Mouse (Mus musculus) intestine, embryonic 14.5 days (tissue): Measurements from ENCODE around the gene Aldh2. TPM values are rescaled to one million over a fixed set of nuclear protein-coding genes. Genes with fewer than 3 reads are reported as not detected.
"Not testable (repeated sequence)": the region's sequence is repeated elsewhere in the genome, so short reads cannot be mapped to it uniquely, and the experiment has no call there.

Experiments used
- ATAC-seq: fragments of 200-750 bp; cut with Nextera tagmentation; replicated peaks from 2 replicates; pipeline ENCODE4 v1.8.0; 2017; ENCODE audit warnings: low read depth, moderate number of reproducible peaks, moderate TSS enrichment, moderate library complexity; ENCODE audit not compliant: low FRiP score, low TSS enrichment
- DNase-seq: peaks from one replicate; pipeline ENCODE4 v3.0.0-alpha.2; 2018; ENCODE audit warnings: low spot score
- H3K27ac ChIP-seq: fragments of 300-500 bp; sonication (generic); 2 replicates; pipeline ENCODE4 v1.5.1; 2014; ENCODE audit warnings: low read depth, mild to moderate bottlenecking, control low read depth
- H3K27me3 ChIP-seq: fragments of 300-500 bp; sonication (generic); replicated peaks from 2 replicates; pipeline ENCODE4 v1.6.1; 2014; ENCODE audit warnings: low read length, control low read depth; ENCODE audit not compliant: control insufficient read depth, insufficient read depth
- H3K36me3 ChIP-seq: fragments of 300-500 bp; sonication (generic); 2 replicates; pipeline ENCODE4 v1.6.1; 2014; ENCODE audit warnings: low read length, control low read depth; ENCODE audit not compliant: control insufficient read depth, insufficient read depth
- H3K4me1 ChIP-seq: fragments of 300-500 bp; sonication (generic); replicated peaks from 2 replicates; pipeline ENCODE4 v1.6.1; 2014; ENCODE audit warnings: low read length, control low read depth, mixed read lengths; ENCODE audit not compliant: control insufficient read depth, insufficient read depth
- H3K4me2 ChIP-seq: fragments of 300-500 bp; sonication (generic); 2 replicates; pipeline ENCODE4 v1.6.1; 2014; ENCODE audit warnings: low read length
- H3K4me3 ChIP-seq: fragments of 300-500 bp; sonication (generic); 2 replicates; pipeline ENCODE4 v1.5.1; 2014; ENCODE audit warnings: low read depth, low read length, control low read depth, mixed read lengths
- H3K9ac ChIP-seq: fragments of 300-500 bp; sonication (generic); 2 replicates; pipeline ENCODE4 v1.6.1; 2014; ENCODE audit warnings: mild to moderate bottlenecking, low read length
- H3K9me3 ChIP-seq: fragments of 300-500 bp; sonication (generic); 2 replicates; pipeline ENCODE4 v1.6.1; 2016; ENCODE audit warnings: low read length, control low read depth; ENCODE audit not compliant: control insufficient read depth
- WGBS: fragments of 180-500 bp; shearing (Covaris S2); extraction: QIAGEN DNeasy Blood & Tissue Kit; methylation state at CpG from one replicate; pipeline ENCODE4 v1.1.7; 2014; 5-methylcytosine and 5-hydroxymethylcytosine counted together
- polyA plus RNA-seq: library from polyadenylated mRNA; unstranded; fragments of >200 nt; fragmentation: Nextera tagmentation; extraction: Ambion mirVana; gene quantifications from 2 replicates; pipeline ENCODE4 v1.2.1, GENCODE M21; 2014

The Aldh2 gene
- polyA plus RNA-seq: 70.2 and 76.5 TPM in 2 replicates

- Histone ChIP-seq H3K27me3 (no peaks in the 10 kb centered on the region), H3K36me3 (no peaks in the 10 kb centered on the region), H3K4me3 (peak within 1 kb of the TSS; percentile 68), H3K4me1 (peaks cover 12% of the 10 kb centered on the region), H3K9ac (peak within 1 kb of the TSS; percentile 76), H3K4me2 (peak within 1 kb of the TSS; percentile 88), H3K27ac (peak within 1 kb of the TSS; percentile 35), H3K9me3 (no peaks in the 10 kb centered on the region)
- ATAC-seq (peak; percentile 78), DNase-seq (peak; percentile 89)
- WGBS: 3% methylated on average over 47 of the region's 47 CpGs
Measured at GRCm38 (mm10) chr5:121593451-121594401, at the start of gene Aldh2. Gene Aldh2, minus strand, starts transcription at chr5:121593824.

DNA sequence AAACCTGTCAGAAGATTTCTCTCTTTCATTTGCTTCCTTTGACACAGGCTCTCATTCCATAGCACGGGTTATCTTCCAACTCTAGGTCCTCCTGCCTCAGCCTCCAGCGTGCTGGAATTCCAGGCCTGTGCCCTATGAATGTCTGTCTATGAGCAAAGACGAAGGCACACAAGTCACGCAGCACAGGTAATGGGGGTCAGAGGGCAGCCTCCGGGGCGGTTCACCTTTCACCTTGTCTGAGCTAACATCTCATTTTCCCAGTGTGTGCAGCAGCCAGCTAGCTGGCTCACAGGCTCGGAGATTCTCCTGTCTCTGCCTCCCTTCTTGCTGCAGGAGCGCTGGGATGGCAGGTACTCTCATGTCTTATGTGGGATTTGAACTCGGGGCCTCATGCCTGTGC is 46.0 kb upstream of the Aldh2 start:
- H3K27me3 ChIP-seq: no peaks in the 10 kb centered on the region
- no peak overlapping the region for H3K9ac ChIP-seq
- no peaks in the 10 kb centered on the region for H3K4me1 ChIP-seq
- H3K4me3 ChIP-seq: no peak overlapping the region
- WGBS: 88% methylated on average over 9 of the region's 9 CpGs
- no peak overlapping the region for H3K4me2 ChIP-seq
- H3K9me3 ChIP-seq: no peaks in the 10 kb centered on the region
- H3K27ac ChIP-seq: no peak overlapping the region
- ATAC-seq (no peak), DNase-seq (no peak)
- no peaks in the 10 kb centered on the region for H3K36me3 ChIP-seq

GRCm38 (mm10) chr5:121637296-121637695 is 43.7 kb upstream of the Aldh2 start:
- no peaks in the 10 kb centered on the region for H3K9me3 ChIP-seq
- no peaks in the 10 kb centered on the region for H3K4me1 ChIP-seq
- no peak overlapping the region for H3K4me2 ChIP-seq
- ATAC-seq (no peak), DNase-seq (no peak)
- H3K27ac ChIP-seq: no peak overlapping the region
- no peak overlapping the region for H3K9ac ChIP-seq
- H3K4me3 ChIP-seq: no peak overlapping the region
- no peaks in the 10 kb centered on the region for H3K36me3 ChIP-seq
- H3K27me3 ChIP-seq: no peaks in the 10 kb centered on the region
- WGBS: 87% methylated on average over 6 of the region's 6 CpGs

DNA sequence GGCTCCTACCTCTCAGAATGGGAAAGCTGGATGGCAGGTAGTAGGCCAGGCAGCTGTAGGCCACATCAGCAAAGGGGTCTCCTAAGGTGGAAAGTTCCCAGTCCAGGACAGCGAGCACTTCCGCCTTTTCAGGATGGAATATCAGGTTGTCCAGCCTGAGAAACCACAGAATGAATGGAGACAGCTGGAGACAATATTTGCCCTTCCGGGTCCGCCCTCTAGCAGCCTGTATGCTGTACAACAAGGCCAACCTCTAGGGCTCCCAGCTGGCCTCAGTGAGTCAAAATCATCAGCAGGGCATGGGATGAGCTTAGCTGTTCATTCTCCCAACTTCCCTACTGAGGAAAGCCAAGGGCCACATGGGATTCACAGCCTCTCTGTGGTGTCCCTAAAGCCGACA is 41.0 kb upstream of the Aldh2 start:
- Histone ChIP-seq H3K36me3 (no peaks in the 10 kb centered on the region), H3K27me3 (no peaks in the 10 kb centered on the region), H3K9ac (no peak overlapping the region), H3K4me3 (no peak overlapping the region), H3K9me3 (no peaks in the 10 kb centered on the region), H3K27ac (no peak overlapping the region), H3K4me2 (no peak overlapping the region), H3K4me1 (no peaks in the 10 kb centered on the region)
- ATAC-seq (no peak), DNase-seq (no peak)
- 91% methylated on average over 5 of the region's 5 CpGs for WGBS

- WGBS: 44% methylated on average over 3 of the region's 3 CpGs
- Histone ChIP-seq H3K27me3 (no peaks in the 10 kb centered on the region), H3K27ac (no peak overlapping the region), H3K4me1 (no peaks in the 10 kb centered on the region), H3K4me3 (no peak overlapping the region), H3K9me3 (no peaks in the 10 kb centered on the region), H3K36me3 (no peaks in the 10 kb centered on the region), H3K4me2 (no peak overlapping the region), H3K9ac (no peak overlapping the region)
- DNase-seq (no peak), ATAC-seq (no peak)
Measured at GRCm38 (mm10) chr5:121632804-121633203, 39.2 kb upstream of the Aldh2 start.

GRCm38 (mm10) chr5:121631106-121631647 is 37.6 kb upstream of the Aldh2 start:
- not testable (repeated sequence) for H3K4me2 ChIP-seq, ATAC-seq, DNase-seq, H3K9ac ChIP-seq, H3K27me3 ChIP-seq, H3K27ac ChIP-seq, H3K4me1 ChIP-seq, H3K4me3 ChIP-seq, H3K9me3 ChIP-seq, H3K36me3 ChIP-seq
- 67% methylated on average over 8 of the region's 9 CpGs for WGBS

DNA sequence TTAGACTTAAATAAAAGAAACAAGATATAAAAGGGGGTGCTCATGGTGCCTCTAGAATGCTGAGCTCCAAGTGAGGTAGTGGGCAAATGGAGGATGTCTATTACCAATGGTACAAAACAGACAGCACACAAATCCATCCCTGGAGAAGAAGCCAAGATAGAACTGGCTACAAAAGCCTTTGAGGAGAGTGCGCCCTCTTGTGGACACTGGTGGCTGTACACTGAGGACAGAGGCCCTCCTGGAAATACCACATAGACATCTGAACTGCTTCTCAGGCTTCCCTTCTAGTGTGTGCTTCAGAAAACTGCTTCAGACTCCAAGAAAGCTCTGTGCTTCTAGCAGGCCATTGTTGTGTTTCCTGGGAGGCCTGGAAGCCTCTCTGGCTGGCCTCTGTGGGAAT is 34.2 kb upstream of the Aldh2 start:
- no peaks in the 10 kb centered on the region for H3K36me3 ChIP-seq
- WGBS: 0% methylated on average over 1 of the region's 1 CpGs
- peak; percentile 83 for DNase-seq

GRCm38 (mm10) chr5:121623241-121623640 is 29.6 kb upstream of the Aldh2 start:
- Histone ChIP-seq H3K4me2 (no peak overlapping the region), H3K36me3 (no peaks in the 10 kb centered on the region), H3K9ac (no peak overlapping the region), H3K9me3 (no peaks in the 10 kb centered on the region), H3K4me1 (no peaks in the 10 kb centered on the region; the same call in 1 of the 2 replicates), H3K4me3 (no peak overlapping the region), H3K27ac (no peak overlapping the region), H3K27me3 (no peaks in the 10 kb centered on the region)
- no peak for ATAC-seq
- no peak for DNase-seq
- 81% methylated on average over 3 of the region's 3 CpGs for WGBS

More for the DNA sequence above, 34.2 kb upstream of the Aldh2 start:
- no peaks in the 10 kb centered on the region for H3K4me1 ChIP-seq
- no peak for ATAC-seq
- H3K27ac ChIP-seq: no peak overlapping the region
- no peak overlapping the region for H3K9ac ChIP-seq
- H3K4me3 ChIP-seq: no peak overlapping the region
- no peak overlapping the region for H3K4me2 ChIP-seq
- H3K9me3 ChIP-seq: no peaks in the 10 kb centered on the region
- H3K27me3 ChIP-seq: no peaks in the 10 kb centered on the region
